Mouse (Mus musculus): Measurements from ENCODE around the gene Mmp14.

DNA sequence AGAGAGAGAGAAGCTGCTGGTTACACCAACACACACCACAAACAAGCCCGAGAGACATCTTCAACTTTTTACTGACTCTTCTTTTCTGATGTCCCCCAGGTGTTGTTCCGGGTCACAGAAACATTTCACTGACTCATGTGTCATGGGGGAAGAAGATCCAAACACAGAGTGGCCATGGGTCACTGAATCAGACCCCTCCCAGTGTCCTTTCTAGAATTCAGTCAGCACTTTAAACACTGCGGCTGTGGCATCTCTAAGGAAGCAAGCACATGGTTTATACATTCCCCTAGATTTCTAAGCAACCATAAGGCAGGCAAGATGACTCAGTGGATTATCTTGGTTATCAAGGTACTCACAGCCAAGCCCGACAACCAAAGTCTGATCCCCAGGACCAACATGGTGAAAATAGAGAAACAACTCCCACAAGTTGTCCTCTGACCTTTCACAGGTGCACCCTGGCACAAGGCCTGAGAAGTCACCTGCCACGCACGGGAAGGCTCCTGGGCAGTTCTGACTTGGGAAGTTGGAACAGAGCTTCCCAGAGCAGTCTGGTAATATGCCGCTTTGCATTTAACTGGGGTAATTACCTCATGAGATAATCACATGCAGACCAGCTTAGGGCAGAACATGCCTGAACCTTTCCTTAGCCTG lies 45.3 kb upstream of the Mmp14 start:
- TF ChIP-seq CTCF (IDR thresholded peaks at IDR 0.05; ENCODE audit: borderline replicate concordance, extremely low read depth, insufficient read depth, insufficient read length) (no peak), POLR2A (IDR thresholded peaks at IDR 0.05; ENCODE audit: borderline replicate concordance, extremely low read depth, insufficient read depth, insufficient read length, poor library complexity, severe bottlenecking) (no peak)

Data from brain, embryonic 14.5 days (tissue).